In genomic region chr6:12125031-12125803, GRCm38 (mm10) we compare ENCODE assay signal across 8 mouse cellular contexts.
DNase-seq lines count a peak whose midpoint lies in the region; ATAC-seq lines count a peak whose summit lies in the region.

No protein-coding gene starts in this region.

- peak; percentile 71; the same call in 1 of the 2 replicates for ATAC-seq in embryonic facial prominence, embryonic 12.5 days (ENCODE audit: insufficient number of reproducible peaks, insufficient read depth, low FRiP score, low TSS enrichment)
- peak; percentile 86 for ATAC-seq in neural tube, embryonic 13.5 days (ENCODE audit: low read depth)

- H3K4me1 ChIP-seq in embryonic facial prominence, embryonic 12.5 days = no peaks in the 10 kb centered on the region
- H3K4me1 ChIP-seq in neural tube, embryonic 13.5 days (replicated peaks) = 0 out of 2 replicates have a peak, but pooled peaks cover 4% of the 10 kb centered on the region

- 29% methylated on average over 17 of the region's 17 CpGs for WGBS in embryonic facial prominence, embryonic 12.5 days
- whole genome bisulfite sequencing in neural tube, embryonic 13.5 days = 35% methylated on average over 17 of the region's 17 CpGs

- no peaks in the 10 kb centered on the region for H3K27me3 ChIP-seq in embryonic facial prominence, embryonic 12.5 days
- no peaks in the 10 kb centered on the region for H3K27me3 ChIP-seq in neural tube, embryonic 13.5 days

- H3K9ac ChIP-seq in embryonic facial prominence, embryonic 12.5 days = no peak overlapping the region
- H3K9ac ChIP-seq in neural tube, embryonic 13.5 days = no peak overlapping the region

- H3K27ac ChIP-seq in embryonic facial prominence, embryonic 12.5 days = no peak overlapping the region
- peak overlapping the region; percentile 30; the same call in 1 of the 2 replicates for H3K27ac ChIP-seq in neural tube, embryonic 13.5 days (replicated peaks)

- peak; percentile 79 for DNase-seq in CD4-positive, CD25-positive, alpha-beta regulatory T cell, adult 2 months (ENCODE audit: low read depth, low spot score)
- DNase-seq in adrenal gland, postnatal 14 days = peak; percentile 73
- DNase-seq in heart, postnatal 14 days = peak; percentile 23 to 58
- DNase-seq in layer of hippocampus, adult 11-12 months (ENCODE audit: low spot score) = peak; percentile 65
- DNase-seq in lung, adult 18-20 months = peak; percentile 18 to 31
- DNase-seq in testis, postnatal 14 days (ENCODE audit: low spot score) = peak; percentile 24

- no peaks in the 10 kb centered on the region for H3K36me3 ChIP-seq in embryonic facial prominence, embryonic 12.5 days
- H3K36me3 ChIP-seq in neural tube, embryonic 13.5 days = no peaks in the 10 kb centered on the region

- peak overlapping the region; percentile 25 for H3K4me2 ChIP-seq in embryonic facial prominence, embryonic 12.5 days (replicated peaks)
- peak overlapping the region; percentile 22 for H3K4me2 ChIP-seq in neural tube, embryonic 13.5 days

- H3K4me3 ChIP-seq in embryonic facial prominence, embryonic 12.5 days = no peak overlapping the region
- no peak overlapping the region for H3K4me3 ChIP-seq in neural tube, embryonic 13.5 days

- H3K9me3 ChIP-seq in embryonic facial prominence, embryonic 12.5 days = no peaks in the 10 kb centered on the region
- H3K9me3 ChIP-seq in neural tube, embryonic 13.5 days = no peaks in the 10 kb centered on the region

- intact Hi-C loops in heart, postnatal 14 days (cut with DNase I) = no loop called here

Comparison
In these comparisons a context has a peak if more than half of its experiments do, and no peak if none do; other contexts are left out.
1. DNase-seq: peak in every context shown above with its lines; median percentile 79 in CD4-positive, CD25-positive, alpha-beta regulatory T cell, adult 2 months; 73 in adrenal gland, postnatal 14 days; 65 in layer of hippocampus, adult 11-12 months; 40 in heart, postnatal 14 days; 24 in lung, adult 18-20 months; 24 in testis, postnatal 14 days.